Mouse (Mus musculus) bone marrow macrophage, adult 2 months (primary cell): ENCODE measurements around the gene Asic1. TPM values are rescaled to one million over a fixed set of nuclear protein-coding genes. Genes with fewer than 3 reads are reported as not detected.
A peak's percentile ranks its signal among the peaks of the same experiment; 100 is the strongest.
"Not testable (repeated sequence)": the region's sequence is repeated elsewhere in the genome, so short reads cannot be mapped to it uniquely, and the experiment has no call there.

Experiments
- H3K27ac ChIP-seq: 2 replicates; pipeline ENCODE4 v1.5.1; 2012; ENCODE audit warnings: low read depth, low read length; ENCODE audit not compliant: insufficient read depth
- H3K4me1 ChIP-seq: 2 replicates; pipeline ENCODE4 v1.6.1; 2012; ENCODE audit warnings: low read length; ENCODE audit not compliant: control insufficient read depth, insufficient read depth
- H3K4me3 ChIP-seq: 2 replicates; pipeline ENCODE4 v1.5.1; 2012; ENCODE audit warnings: mild to moderate bottlenecking, low read length, moderate library complexity; ENCODE audit not compliant: insufficient read depth
- CTCF ChIP-seq: IDR thresholded peaks from 2 replicates; pipeline ENCODE4 v1.5.1; 2012; ENCODE audit warnings: low read depth, mild to moderate bottlenecking, low read length, moderate library complexity
- POLR2A ChIP-seq: IDR thresholded peaks from 2 replicates; pipeline ENCODE4 v1.6.1; 2012; ENCODE audit warnings: mild to moderate bottlenecking, low read depth, low read length, borderline replicate concordance
- polyA plus RNA-seq: library from polyadenylated mRNA; stranded (reverse); fragments of >200 nt; gene quantifications from 2 replicates; pipeline ENCODE4 v1.2.4, GENCODE M21; 2012; ENCODE audit not compliant: missing spikeins, insufficient read depth, insufficient read length

The Asic1 gene
- polyA plus RNA-seq, 1 experiment, result not detected

GRCm38 (mm10) chr15:99725341-99726155, 55.4 kb downstream of the Asic1 start, which contains the start of gene Cox14:
Gene Cox14 (plus strand): TSS chr15:99725618.
- H3K27ac ChIP-seq, result peak within 1 kb of the TSS; percentile 95
- peaks cover 20% of the 10 kb centered on the region for H3K4me1 ChIP-seq
- TF ChIP-seq CTCF, result peak; percentile 64
- no peak for TF ChIP-seq POLR2A
- peak within 1 kb of the TSS; percentile 99 for H3K4me3 ChIP-seq

GRCm38 (mm10) chr15:99726549-99726948, 56.4 kb downstream of the Asic1 start:
- TF ChIP-seq POLR2A, result no peak
- TF ChIP-seq CTCF, result no peak
- Histone ChIP-seq H3K27ac (no peak overlapping the region), H3K4me1 (peaks cover 20% of the 10 kb centered on the region), H3K4me3 (peak overlapping the region; percentile 99)

- peaks cover 17% of the 10 kb centered on the region for H3K4me1 ChIP-seq
These were observed 56.9 kb downstream of the Asic1 start for GRCm38 (mm10) chr15:99727039-99727438.

GRCm38 (mm10) chr15:99727525-99727924, 57.4 kb downstream of the Asic1 start:
- Histone ChIP-seq H3K27ac (no peak overlapping the region), H3K4me3 (no peak overlapping the region), H3K4me1 (peaks cover 13% of the 10 kb centered on the region)
- TF ChIP-seq CTCF (no peak), POLR2A (no peak)

More at GRCm38 (mm10) chr15:99727039-99727438, 56.9 kb downstream of the Asic1 start:
- not testable (repeated sequence) for H3K4me3 ChIP-seq, H3K27ac ChIP-seq

GRCm38 (mm10) chr15:99728211-99728610, 58.0 kb downstream of the Asic1 start:
- peaks cover 6% of the 10 kb centered on the region for H3K4me1 ChIP-seq
- no peak overlapping the region for H3K4me3 ChIP-seq
- H3K27ac ChIP-seq, result no peak overlapping the region
- no peak for TF ChIP-seq CTCF

GRCm38 (mm10) chr15:99729056-99729783, 59.1 kb downstream of the Asic1 start:
- Histone ChIP-seq H3K4me3 (no peak overlapping the region), H3K27ac (no peak overlapping the region), H3K4me1 (0 out of 2 replicates have a peak, but pooled peaks cover 3% of the 10 kb centered on the region)
- peak; percentile 29; the same call in 1 of the 2 replicates for TF ChIP-seq CTCF
- TF ChIP-seq POLR2A, result no peak

- 0 out of 2 replicates have a peak, but pooled peaks cover 3% of the 10 kb centered on the region for H3K4me1 ChIP-seq
- no peak for TF ChIP-seq POLR2A
- TF ChIP-seq CTCF, result no peak
- H3K27ac ChIP-seq, result no peak overlapping the region
- H3K4me3 ChIP-seq, result no peak overlapping the region
These were observed 61.0 kb downstream of the Asic1 start for GRCm38 (mm10) chr15:99731167-99731566.

GRCm38 (mm10) chr15:99731678-99732077, 61.5 kb downstream of the Asic1 start:
- no peak for TF ChIP-seq CTCF
- TF ChIP-seq POLR2A, result no peak
- H3K27ac ChIP-seq, result no peak overlapping the region
- 0 out of 2 replicates have a peak, but pooled peaks cover under 1% of the 10 kb centered on the region for H3K4me1 ChIP-seq
- H3K4me3 ChIP-seq, result no peak overlapping the region

GRCm38 (mm10) chr15:99733186-99733585, 63.0 kb downstream of the Asic1 start:
- Histone ChIP-seq H3K4me1 (no peaks in the 10 kb centered on the region), H3K4me3 (no peak overlapping the region), H3K27ac (no peak overlapping the region)
- TF ChIP-seq CTCF (no peak), POLR2A (no peak)

GRCm38 (mm10) chr15:99735631-99736030, 65.5 kb downstream of the Asic1 start:
- TF ChIP-seq POLR2A (no peak), CTCF (no peak)

More at GRCm38 (mm10) chr15:99735631-99736030, 65.5 kb downstream of the Asic1 start:
- Histone ChIP-seq H3K27ac (no peak overlapping the region), H3K4me3 (no peak overlapping the region), H3K4me1 (no peaks in the 10 kb centered on the region)
